Mouse (Mus musculus) layer of hippocampus, adult 2 months (tissue): ENCODE data around the gene Tns2. TPM values are rescaled to one million over a fixed set of nuclear protein-coding genes. Genes with fewer than 3 reads are reported as not detected.

ENCODE experiments used
- DNase-seq, 2 experiments: peaks; one replicate each; pipeline ENCODE4 v3.0.0; 2022; ENCODE audit warnings: low spot score in 2 of 2
- H3K27ac ChIP-seq: fragments of 200-600 bp; 2 replicates; pipeline ENCODE4 v1.8.1; 2022
- H3K4me3 ChIP-seq: fragments of 200-600 bp; 2 replicates; pipeline ENCODE4 v1.8.1; 2022; ENCODE audit warnings: mild to moderate bottlenecking
- CTCF ChIP-seq: fragments of 200-600 bp; conservative IDR thresholded peaks from 2 replicates; pipeline ENCODE4 v1.8.1; 2022; ENCODE audit warnings: antibody characterized with exemption, mild to moderate bottlenecking, moderate library complexity
- total RNA-seq, 2 experiments: library from RNA; stranded (reverse); gene quantifications; 2 replicates each; pipeline ENCODE4 v1.2.3; 2021

Tns2 gene
- total RNA-seq, 2 experiments from 2014 or later = 18.4 to 25.0 TPM

DNA sequence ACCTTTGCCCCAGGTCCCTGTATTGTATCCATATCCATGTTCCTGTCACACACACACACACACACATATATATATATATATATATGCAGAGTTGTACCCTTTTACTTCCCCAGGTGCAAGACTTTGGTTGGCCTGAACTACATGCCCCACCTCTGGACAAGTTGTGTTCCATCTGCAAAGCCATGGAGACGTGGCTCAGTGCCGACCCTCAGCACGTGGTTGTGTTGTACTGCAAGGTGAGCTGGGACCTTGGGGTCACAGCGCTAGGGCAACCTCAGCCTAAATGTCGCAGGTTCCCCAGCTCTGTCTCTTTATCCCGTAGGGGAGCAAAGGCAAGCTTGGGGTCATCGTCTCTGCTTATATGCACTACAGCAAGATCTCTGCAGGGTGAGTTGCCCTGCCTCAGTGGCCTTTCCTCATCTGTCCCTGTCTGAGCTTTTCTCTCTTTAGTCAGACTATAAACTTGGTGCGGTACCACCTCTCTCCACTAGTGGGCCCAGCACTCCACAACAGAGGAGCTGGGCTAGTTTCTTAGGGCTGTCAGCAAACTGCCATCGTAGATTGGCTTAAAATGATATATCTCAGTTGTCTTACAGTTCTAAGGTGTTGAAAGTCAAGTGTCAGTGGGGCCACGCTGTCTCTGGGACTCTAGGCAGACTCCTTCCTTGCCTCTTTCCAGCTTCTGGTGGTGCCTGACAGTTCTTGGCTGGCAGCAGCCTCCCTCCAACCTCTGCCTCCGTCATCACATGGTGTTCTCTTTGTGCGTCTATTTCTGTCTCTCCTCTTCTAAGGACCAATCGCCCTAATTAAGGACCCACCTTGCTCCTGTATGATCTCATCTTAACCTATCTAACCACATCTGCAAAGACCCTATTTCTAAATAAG, 7.7 kb downstream of the Tns2 start:
- Histone ChIP-seq H3K27ac (no peak overlapping the region), H3K4me3 (no peak overlapping the region)
- peak; percentile 94 for TF ChIP-seq CTCF
- peak; percentile 61 to 72 for DNase-seq

DNA sequence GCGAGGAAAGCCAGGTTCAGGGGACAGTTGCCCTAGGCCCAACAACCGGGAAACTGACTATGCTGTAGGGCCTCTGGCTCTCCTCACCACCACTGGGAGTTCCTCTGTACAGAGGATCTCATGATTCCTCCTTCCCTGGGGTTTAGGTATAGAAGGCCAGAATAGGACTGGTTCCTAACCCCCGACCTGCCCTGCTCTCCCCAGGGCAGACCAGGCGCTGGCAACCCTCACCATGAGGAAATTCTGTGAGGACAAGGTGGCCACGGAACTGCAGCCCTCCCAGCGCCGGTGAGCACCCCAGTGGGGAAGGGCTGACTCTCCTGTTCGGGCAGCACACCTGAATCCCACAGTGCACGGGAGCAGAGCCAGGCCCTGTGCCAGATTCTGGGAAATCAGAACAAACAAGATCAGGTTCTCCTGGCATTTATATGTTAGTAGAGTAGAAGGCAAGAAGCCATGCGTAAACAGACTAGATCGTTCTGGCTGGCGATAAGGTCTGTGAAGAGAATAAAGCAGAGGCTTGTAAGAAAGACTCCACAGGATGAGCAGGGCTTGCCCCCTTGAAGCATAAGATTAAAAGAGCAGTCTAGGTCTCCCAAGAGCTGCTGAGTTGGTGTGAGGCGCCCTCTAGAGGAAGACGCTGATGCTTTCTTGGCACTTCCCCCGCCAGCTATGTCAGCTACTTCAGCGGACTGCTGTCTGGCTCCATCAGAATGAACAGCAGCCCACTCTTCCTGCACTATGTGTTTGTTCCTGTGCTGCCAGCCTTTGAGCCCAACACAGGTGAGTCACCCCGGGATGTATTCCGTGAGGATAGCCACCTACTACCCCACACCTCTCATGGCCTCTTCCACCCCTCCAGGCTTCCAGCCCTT, 8.7 kb downstream of the Tns2 start:
- TF ChIP-seq CTCF = peak; percentile 91
- Histone ChIP-seq H3K4me3 (no peak overlapping the region), H3K27ac (no peak overlapping the region)
- peak; percentile 81 to 82 for DNase-seq

DNA sequence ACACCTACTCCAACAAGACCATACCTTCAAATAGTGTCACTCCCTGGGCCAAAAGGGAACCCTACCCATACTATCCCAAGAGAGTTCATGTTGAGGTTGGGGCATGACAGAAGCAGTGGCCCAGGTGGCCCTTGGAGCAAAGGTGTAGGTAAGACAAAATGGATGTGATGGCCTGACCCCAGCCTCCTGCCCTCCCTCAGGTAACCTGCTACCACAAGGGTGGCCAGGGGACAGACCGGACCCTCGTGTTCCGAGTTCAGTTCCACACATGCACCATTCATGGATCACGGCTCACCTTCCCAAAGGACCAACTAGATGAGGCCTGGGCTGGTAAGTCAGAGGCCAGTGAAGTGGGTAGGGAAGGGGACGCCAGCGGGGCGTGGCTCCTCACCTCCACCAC, 10.1 kb downstream of the Tns2 start:
- TF ChIP-seq CTCF = no peak
- no peak for DNase-seq
- H3K4me3 ChIP-seq = no peak overlapping the region
- H3K27ac ChIP-seq = no peak overlapping the region

DNA sequence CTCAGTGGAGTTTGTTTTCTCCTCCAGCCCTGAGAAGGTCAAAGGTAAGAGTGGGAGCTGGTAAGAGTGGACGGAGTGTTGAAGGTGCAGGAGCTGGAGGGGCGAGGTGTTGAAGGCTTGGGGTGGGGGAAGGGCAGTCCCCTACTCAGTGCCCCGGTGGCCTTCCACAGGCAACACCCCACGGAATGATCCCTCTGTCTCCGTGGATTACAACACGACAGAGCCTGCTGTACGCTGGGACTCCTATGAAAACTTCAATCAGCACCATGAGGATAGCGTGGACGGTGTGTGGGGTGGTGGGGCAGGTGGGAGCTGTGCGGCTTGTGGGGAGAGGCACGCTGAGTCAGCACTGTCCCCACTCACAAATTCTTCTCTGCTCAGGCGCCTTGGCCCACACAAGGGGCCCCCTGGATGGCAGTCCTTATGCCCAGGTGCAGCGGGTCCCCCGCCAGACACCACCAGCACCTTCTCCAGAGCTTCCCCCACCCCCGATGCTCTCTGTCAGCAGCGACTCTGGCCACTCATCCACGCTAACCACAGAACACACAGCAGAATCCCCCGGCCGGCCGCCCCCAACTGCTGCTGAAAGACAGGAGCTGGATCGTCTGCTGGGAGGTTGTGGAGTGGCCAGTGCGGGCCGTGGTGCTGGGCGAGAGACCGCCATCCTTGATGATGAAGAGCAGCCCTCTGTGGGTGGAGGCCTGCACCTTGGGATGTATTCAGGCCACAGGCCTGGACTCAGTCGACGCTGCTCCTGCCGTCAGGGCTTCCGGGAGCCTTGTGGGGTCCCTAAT, 10.7 kb downstream of the Tns2 start:
- H3K4me3 ChIP-seq = no peak overlapping the region
- no peak for DNase-seq
- H3K27ac ChIP-seq = no peak overlapping the region
- TF ChIP-seq CTCF = no peak

DNA sequence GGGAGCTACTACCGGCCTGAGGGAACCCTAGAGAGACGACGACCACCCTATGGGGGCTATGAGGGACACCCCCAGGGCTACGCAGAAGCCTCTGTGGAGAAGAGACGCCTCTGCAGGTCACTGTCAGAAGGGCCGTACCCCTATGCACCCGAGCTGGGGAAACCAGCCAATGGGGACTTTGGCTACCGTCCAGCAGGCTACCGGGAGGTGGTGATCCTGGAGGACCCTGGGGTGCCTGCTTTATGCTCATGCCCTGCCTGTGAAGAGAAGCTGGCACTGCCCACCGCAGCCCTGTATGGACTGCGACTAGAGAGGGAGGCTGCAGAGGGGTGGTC, 11.2 kb downstream of the Tns2 start:
- no peak overlapping the region for H3K27ac ChIP-seq
- no peak overlapping the region for H3K4me3 ChIP-seq
- no peak for TF ChIP-seq CTCF
- DNase-seq = no peak

DNA sequence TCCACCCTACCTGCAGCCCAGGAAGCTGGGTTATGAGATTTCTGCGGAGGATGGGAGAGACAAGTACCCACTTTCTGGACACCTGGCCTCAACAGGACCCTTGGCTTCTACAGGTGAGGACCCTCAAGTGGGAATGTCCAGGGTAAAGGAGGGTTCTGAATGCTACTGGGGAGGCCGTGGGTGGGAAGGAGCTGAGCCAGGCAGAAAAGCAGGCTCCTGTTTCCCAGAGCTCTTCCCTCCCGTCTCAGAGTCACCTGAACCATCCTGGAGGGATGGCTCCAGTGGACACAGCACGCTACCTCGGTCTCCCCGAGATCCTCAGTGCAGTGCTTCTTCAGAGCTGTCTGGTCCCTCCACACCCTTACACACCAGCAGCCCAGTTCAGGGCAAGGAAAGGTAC, 12.0 kb downstream of the Tns2 start:
- TF ChIP-seq CTCF = no peak
- no peak overlapping the region for H3K4me3 ChIP-seq
- H3K27ac ChIP-seq = no peak overlapping the region
- no peak for DNase-seq

DNA sequence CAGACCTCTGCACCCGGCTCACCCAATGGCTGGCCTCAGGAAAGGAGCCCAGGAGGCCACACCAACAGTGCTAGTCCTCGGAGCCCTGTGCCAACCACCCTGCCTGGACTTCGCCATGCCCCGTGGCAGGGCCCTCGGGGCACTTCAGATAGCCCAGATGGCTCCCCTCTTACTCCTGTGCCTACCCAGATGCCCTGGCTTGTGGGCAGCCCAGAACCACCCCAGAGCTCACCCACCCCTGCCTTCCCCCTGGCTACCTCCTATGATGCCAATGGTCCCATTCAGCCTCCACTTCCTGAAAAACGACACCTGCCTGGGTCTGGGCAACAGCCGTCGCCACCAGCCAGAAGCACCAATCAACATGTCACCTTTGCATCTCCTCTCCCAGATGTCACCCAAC, 12.6 kb downstream of the Tns2 start:
- DNase-seq = no peak
- Histone ChIP-seq H3K27ac (no peak overlapping the region), H3K4me3 (no peak overlapping the region)
- no peak for TF ChIP-seq CTCF

DNA sequence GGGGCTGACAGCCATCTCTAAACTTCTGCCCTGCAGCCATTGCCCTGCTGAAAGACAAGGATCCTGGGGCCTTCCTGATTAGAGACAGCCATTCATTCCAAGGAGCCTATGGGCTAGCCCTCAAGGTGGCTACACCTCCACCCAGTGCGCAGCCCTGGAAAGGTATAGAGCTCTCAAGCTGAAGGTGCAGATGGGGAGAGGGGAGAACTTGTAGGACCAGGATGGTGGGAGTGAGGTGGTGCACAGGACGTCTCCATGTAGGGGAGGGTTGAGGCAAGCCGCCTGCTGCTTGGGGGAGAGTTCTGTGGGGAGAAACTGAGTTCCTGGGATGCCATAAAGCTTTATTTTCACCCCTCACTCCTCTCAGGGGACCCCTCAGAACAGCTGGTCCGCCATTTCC, 13.5 kb downstream of the Tns2 start:
- Histone ChIP-seq H3K27ac (no peak overlapping the region), H3K4me3 (no peak overlapping the region)
- DNase-seq = no peak
- TF ChIP-seq CTCF = no peak

DNA sequence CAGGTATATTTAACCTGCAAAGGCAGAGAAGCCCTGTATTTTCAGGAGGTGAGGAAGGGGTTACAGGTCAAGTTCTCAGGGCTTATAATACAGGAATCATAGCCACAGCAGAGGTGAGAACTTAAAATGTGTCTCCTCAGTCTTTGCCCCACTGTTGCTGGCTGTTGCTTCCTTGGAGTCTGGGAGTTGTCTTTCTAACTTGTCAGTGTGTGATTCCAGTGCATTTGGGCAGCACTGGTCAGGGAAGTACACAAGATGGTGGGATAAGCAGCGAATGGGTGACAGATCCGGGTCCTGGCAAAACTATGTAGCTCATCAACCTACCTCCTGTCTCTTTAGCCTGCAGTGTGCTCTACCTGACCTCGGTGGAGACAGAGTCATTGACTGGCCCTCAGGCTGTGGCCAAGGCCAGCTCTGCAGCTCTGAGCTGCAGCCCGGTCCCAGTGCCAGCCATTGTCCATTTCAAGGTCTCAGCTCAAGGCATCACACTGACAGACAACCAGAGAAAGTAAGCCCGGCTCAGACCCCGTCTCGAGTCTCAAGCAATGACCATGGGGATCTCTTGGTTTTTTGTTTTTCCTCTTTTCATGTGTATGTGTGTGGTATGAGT, 14.5 kb downstream of the Tns2 start:
- TF ChIP-seq CTCF = no peak
- no peak for DNase-seq
- Histone ChIP-seq H3K4me3 (no peak overlapping the region), H3K27ac (no peak overlapping the region)

DNA sequence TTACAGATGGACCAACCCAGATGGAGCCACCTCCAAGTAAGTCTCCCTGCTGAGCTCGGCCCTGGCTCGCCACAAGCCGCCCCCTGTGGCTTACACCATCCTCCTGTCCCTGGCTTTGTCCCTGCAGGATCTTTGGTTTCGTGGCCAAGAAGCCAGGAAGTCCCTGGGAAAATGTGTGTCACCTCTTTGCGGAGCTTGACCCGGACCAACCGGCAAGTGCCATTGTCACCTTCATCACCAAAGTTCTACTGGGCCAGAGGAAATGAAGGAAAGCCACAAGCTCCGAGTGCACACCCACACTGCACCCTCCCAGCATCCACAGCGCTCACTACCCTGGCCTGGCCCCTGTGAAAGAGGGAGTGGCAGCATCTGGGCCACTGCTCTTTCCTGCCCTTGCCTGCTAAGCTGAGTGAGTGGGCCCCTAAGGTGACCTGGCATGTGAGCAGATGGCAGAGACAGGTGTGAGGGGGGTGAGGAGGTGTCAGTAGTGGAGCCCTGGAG, 15.6 kb downstream of the Tns2 start:
- TF ChIP-seq CTCF = no peak
- Histone ChIP-seq H3K27ac (no peak overlapping the region), H3K4me3 (no peak overlapping the region)
- DNase-seq = no peak

DNA sequence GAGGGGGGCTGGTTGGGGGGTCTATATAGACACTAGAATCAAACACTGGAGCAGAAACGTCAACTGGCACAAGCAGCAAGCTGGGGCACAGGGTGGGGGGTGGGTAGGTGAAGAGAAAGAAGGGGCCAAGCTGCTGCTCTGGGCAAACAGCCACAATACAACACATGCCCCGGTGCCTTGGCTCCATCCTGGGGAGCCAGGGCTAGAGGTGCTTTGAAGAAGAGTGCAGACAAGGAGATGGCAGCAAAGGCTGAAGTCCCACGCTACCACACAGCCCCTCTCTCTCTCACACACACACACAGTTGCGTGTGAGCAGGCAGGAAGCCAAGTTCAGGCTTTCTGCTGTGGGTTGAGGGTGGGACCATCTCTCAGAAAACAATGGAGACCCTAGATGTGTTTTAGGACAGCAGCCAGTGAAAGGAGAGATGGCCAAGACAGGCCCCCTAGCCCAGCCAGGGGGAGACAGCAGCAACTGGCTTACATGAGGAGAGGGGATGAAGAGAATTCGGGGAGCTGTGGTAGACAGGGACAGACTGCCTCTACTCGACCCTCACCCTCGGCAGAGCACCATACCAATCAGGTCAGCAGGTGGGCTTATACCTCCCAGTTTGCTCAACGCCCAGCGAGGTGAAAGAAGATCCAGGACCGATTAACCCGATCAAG, 16.7 kb downstream of the Tns2 start:
- no peak for TF ChIP-seq CTCF
- H3K27ac ChIP-seq = no peak overlapping the region
- H3K4me3 ChIP-seq = no peak overlapping the region
- no peak for DNase-seq
